In the genomic region with DNA sequence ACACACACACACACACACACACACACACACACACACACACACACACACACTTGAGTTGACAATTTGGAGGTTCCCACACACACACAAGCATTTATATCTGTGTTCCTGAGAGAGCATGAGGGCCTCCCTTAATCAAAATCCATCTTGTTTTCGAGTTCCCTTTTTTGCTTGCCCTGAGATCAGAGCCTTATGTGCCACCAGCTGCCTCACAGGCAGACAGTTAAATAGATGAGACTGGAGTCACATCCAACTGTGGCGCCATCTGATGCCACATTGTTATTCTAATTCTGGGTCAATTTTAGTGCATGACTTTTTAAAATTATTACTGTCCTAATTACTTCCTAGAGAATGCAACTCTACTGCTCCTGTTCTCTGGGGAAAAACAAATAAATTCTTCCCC, we compare ENCODE assay signal across 12 mouse cellular contexts.
A peak's percentile ranks its signal among the peaks of the same experiment; 100 is the strongest.
DNase-seq lines count a peak whose midpoint lies in the region; ATAC-seq and TF ChIP-seq lines count a peak whose summit lies in the region.
"Had no signal": no experiment of that assay in that cellular context is flagged by ENCODE, and none has a peak within 500 bp of the region (broad histone marks: within the 10 kb centered on the region; RNA-seq: fewer than 3 reads in every experiment).

No protein-coding gene starts in this region.

- H3K4me3 ChIP-seq in kidney, postnatal 0 days (replicated peaks; ENCODE audit: low read depth, low read length) = no peak overlapping the region
- H3K4me3 ChIP-seq: intestine, embryonic 15.5 days had no signal

- no peaks in the 10 kb centered on the region for H3K36me3 ChIP-seq in kidney, postnatal 0 days (ENCODE audit: insufficient read depth, low read length)
- H3K36me3 ChIP-seq: intestine, embryonic 15.5 days had no signal

- H3K27ac ChIP-seq in kidney, postnatal 0 days = no peak overlapping the region
- H3K27ac ChIP-seq: intestine, embryonic 15.5 days had no signal

- H3K9me3 ChIP-seq in kidney, postnatal 0 days (replicated peaks; ENCODE audit: low read length) = no peaks in the 10 kb centered on the region
- H3K9me3 ChIP-seq: intestine, embryonic 15.5 days had no signal

- ATAC-seq in kidney, postnatal 0 days (replicated peaks; ENCODE audit: low FRiP score, low read depth) = no peak
- ATAC-seq: intestine, embryonic 15.5 days had no signal

- DNase-seq in kidney, postnatal 0 days (ENCODE audit: low spot score) = peak; percentile 15
- no peak for DNase-seq in kidney, adult 18-20 months
- peak; percentile 53 for DNase-seq in brain, embryonic 14.5 days (ENCODE audit: low read depth)
- DNase-seq in cerebellum, adult 8-10 months = peak; percentile 56
- peak; percentile 38 for DNase-seq in layer of hippocampus, adult 9-10 months (ENCODE audit: low spot score)
- DNase-seq in frontal cortex, adult 2 months (ENCODE audit: extremely low spot score in 1 of 2, low spot score in 1 of 2) = no peak
- no peak for DNase-seq in spleen, postnatal 14 days (ENCODE audit: low spot score in 2 of 2)
- DNase-seq in right cerebral cortex, postnatal 4 days = no peak
- DNase-seq: adrenal gland, postnatal 36 days; heart, postnatal 10 days; kidney, postnatal 4 days had no signal

- no peaks in the 10 kb centered on the region for H3K27me3 ChIP-seq in kidney, postnatal 0 days (ENCODE audit: insufficient read depth, low read length)
- H3K27me3 ChIP-seq: intestine, embryonic 15.5 days had no signal

- TF ChIP-seq POLR2A in brain, embryonic 14.5 days (IDR thresholded peaks at IDR 0.05; ENCODE audit: borderline replicate concordance, extremely low read depth, insufficient read depth, insufficient read length, poor library complexity, severe bottlenecking) = no peak

- TF ChIP-seq CTCF in kidney, postnatal 0 days (IDR thresholded peaks at IDR 0.05; ENCODE audit: low read depth) = no peak
- no peak for TF ChIP-seq CTCF in brain, embryonic 14.5 days (IDR thresholded peaks at IDR 0.05; ENCODE audit: borderline replicate concordance, extremely low read depth, insufficient read depth, insufficient read length)

- no peak overlapping the region for H3K4me2 ChIP-seq in kidney, postnatal 0 days (ENCODE audit: low read length)
- H3K4me2 ChIP-seq: intestine, embryonic 15.5 days had no signal

- H3K4me1 ChIP-seq in kidney, postnatal 0 days (replicated peaks; ENCODE audit: insufficient read depth, low read length) = no peaks in the 10 kb centered on the region
- H3K4me1 ChIP-seq: intestine, embryonic 15.5 days had no signal

- H3K9ac ChIP-seq in kidney, postnatal 0 days (ENCODE audit: low read depth, low read length) = no peak overlapping the region
- H3K9ac ChIP-seq: intestine, embryonic 15.5 days had no signal

- WGBS in kidney, postnatal 0 days = 61% methylated on average over 2 of the region's 2 CpGs

Comparison
In these comparisons a context has a peak if more than half of its experiments do, and no peak if none do; other contexts are left out.
1. DNase-seq: peak in kidney, postnatal 0 days (single experiment), brain, embryonic 14.5 days (single experiment), cerebellum, adult 8-10 months (single experiment) and layer of hippocampus, adult 9-10 months (single experiment); none in kidney, adult 18-20 months (single experiment), frontal cortex, adult 2 months (0 of 2), spleen, postnatal 14 days (0 of 2) and right cerebral cortex, postnatal 4 days (single experiment).